Mouse (Mus musculus) 3134 (cell line): ENCODE measurements around the gene Olfr545.
A peak's percentile ranks its signal among the peaks of the same experiment; 100 is the strongest.
"Not testable (repeated sequence)": the region's sequence is repeated elsewhere in the genome, so short reads cannot be mapped to it uniquely, and the experiment has no call there.

Experiments
- DNase-seq: peaks from one replicate; pipeline ENCODE4 v3.0.0-alpha.2; 2011; ENCODE audit warnings: low spot score; ENCODE audit not compliant: insufficient read length; ENCODE audit errors: extremely low read depth

Gene Olfr545

DNA sequence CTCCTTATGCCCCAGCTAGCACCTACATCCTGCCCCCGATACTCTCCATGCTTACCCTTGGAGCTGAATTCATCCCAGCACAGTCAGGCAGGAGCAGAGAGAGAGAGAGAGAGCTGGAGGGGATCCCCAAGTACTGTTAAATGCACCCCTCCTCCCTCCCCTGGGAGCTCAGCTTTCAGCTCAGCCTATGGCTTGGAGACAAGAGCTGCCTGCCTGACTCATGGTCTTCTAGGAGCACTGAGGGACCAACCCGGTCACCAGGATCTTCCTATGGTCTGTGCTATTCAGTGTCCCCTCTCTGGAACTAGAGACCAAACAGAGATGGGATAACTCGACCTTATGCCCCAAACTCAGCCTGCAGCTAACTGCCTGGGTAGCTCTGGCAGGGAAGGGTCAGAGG is at the start of gene Olfr545:
Gene Olfr545 (minus strand): TSS at position 101 of the 400 bp plus-strand sequence.
- DNase-seq: no peak

DNA sequence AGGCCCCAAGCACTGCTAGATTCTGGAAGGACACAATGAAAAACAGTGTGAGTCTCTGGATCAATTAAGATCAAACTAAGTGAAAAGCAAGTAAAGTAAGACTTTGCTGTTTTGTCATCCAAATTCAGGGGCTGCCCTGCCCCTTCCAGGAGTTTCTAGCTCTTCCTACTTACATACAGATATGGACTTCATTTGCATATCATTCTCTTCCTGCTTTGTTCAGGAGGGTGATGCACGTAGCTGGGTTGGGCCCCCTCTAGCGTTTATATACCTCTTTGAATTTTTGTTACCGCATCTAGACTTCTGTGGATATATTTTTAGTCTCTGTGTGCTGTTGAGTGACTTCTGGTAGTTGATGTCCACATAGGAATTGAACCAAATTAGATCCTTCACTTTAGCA is 41.9 kb upstream of the Olfr545 start:
- no peak for DNase-seq

DNA sequence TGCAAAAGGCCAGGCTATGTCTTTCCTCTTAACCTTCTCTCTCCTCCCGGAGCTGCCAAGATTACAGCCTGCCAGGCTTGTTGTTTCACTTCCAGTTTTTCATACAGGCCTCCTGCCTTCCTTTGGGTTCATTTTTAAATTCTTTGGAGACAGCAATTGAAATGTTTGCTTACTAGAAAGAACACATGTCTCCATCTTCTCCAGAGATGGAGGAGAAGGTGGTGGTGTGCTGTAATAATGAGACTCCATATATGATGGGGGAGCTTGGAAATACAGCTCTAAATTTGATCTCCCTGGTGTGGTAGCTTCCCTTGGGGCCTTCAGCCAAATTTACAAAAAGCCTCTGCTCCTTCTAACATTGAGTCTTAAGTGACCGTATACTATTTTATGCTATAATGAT is 41.2 kb upstream of the Olfr545 start, which contains the start of gene Olfr548-ps1:
Gene Olfr548-ps1 (plus strand): TSS at position 301 of the 400 bp plus-strand sequence.
- DNase-seq: no peak

DNA sequence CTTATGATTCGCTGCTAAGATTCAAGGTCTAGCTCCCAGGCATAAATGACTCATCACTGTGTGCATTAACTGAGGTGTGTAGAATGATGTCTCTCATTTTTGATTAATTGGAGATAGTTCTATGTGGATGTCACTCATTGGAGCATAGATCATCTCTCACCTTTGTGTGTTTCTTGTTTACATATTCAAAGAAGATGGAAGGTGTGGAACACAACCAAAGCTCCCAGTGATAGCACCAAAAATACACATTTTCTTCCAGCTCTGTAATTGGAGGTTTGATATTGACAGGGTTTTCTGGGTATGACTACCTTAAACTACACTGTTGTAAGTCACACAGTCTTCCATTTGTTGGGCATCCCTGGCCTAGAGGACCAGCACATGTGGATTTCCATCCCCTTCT is 35.1 kb upstream of the Olfr545 start, which contains the start of gene Olfr547:
Gene Olfr547 (plus strand): TSS at position 301 of the 400 bp plus-strand sequence.
- no peak for DNase-seq

- DNase-seq: no peak
Observed at GRCm38 (mm10) chr7:102529052-102529451, 29.7 kb upstream of the Olfr545 start.

- DNase-seq: no peak
Observed at GRCm38 (mm10) chr7:102517051-102517335, 17.6 kb upstream of the Olfr545 start.

DNA sequence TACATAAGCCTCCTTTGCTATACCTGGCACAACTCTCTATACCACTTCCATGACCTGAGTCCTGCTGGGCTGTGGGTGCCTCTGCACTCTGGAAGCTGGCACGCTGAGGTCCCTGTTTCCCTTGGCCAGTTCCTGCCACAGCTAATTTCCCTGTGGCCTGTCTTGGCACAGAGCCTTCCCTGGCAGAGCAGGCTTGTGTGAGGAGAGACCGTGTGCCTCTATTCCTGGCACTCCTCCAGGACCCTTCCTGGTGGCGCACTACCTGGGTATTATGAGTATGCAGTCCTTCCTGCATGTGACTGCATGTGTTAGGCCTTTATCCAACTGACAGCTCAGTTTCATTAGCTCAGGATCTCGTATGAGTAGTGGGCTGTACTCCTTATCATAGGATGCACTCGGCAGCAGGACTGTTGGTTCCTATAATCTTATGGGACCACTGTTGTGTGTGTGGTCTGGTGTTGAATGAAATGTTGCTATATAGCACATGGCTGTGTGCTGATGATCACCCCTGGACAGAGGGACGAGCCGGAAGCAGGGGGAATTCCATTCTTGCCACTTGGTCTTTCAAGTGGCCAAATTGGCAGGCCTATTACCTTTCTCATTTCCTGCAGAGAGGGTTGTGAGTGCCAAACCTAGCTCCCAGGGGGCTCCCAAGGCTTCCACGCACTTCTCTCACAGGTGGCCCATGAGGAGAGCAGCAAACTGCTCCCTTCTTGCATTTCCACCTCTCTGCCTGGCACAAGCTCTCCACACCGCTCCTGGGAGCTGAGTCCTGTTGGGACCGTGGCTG is 17.1 kb upstream of the Olfr545 start:
- peak; percentile 52 for DNase-seq

- DNase-seq: no peak
Observed at GRCm38 (mm10) chr7:102514144-102514543, 14.8 kb upstream of the Olfr545 start.

GRCm38 (mm10) chr7:102512814-102513435 is 13.6 kb upstream of the Olfr545 start:
- peak; percentile 16 for DNase-seq

DNA sequence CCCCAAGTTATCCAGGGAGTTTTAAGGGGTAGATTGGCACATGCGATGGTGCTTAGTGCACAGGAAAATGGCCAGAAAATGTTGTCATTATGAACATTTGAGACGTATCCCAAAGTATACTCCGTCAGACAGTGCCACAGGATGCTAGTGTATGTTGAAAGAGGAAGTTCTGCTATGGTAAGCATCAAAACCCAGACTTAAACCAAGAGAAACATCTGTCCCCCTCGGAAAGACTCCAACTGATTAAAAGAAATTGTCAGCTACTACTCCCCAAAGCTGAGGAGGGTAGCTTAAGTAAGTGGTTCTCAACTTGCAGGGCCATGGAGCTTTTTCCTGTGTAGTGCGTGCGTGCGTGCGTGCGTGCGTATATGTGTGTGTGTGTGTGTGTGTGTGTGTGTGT is 12.6 kb upstream of the Olfr545 start:
- no peak for DNase-seq

DNA sequence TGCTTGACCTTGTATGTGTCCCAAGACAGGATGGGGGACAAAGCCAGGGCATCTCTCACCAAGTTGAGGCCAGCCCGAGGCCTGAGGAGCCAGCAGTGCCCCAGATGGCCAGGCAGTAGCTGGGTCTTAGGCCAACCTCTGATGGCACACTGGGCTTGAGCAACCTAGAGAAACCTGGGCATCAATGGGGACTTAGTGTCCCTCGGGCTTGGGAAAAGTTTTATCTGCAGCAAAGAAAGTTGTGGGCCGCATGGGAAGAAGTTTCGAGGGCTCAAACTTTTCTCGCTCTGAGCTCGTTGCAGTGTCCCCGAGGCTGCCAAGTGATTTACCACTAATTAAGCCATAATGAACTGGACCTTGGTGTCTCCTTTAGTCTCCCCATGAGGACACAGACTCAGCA is 10.4 kb upstream of the Olfr545 start:
- DNase-seq: no peak

- no peak for DNase-seq
Observed at GRCm38 (mm10) chr7:102508666-102509065, 9.3 kb upstream of the Olfr545 start.

DNA sequence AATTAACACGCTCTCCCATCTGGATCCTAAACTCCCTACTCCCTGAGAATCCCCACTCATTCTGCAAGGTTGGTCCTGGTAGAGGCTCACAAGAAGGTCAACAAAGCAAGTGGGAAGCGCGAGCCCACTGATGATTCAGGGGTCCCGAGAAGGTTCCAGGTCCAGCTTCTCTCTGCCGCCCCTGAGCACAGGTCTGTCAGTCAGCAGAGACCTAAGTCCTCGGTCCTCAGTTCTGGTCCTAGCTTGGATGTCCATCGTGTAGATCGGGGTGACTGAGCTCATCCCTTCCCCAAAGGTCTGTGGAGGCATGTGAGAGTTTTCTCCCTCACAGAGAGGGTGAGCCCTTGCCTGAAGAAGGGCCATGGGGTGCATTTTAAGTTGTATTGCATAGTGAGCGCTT is 8.7 kb upstream of the Olfr545 start:
- DNase-seq: peak; percentile 13

DNA sequence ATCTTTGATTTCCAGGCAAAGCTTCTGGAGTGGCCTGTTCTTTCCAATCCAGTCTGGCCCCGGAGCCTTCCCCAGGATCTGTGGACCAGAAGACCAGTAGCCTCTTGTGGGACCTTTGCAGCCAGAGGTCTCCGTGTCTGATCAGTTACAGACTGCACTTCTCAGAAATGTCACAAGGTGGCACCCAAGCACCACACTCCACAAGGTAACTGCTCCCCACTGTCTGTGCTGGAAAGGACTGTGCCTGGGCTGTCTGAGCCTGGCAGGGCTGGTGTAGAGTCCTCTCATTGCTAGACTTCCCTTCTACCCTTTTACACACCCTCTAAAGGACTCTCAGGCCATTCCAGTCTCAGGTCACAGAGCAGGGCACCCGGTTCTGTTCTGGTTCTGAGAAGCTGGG is 7.5 kb upstream of the Olfr545 start:
- DNase-seq: peak; percentile 21

GRCm38 (mm10) chr7:102501986-102502385 is 2.6 kb upstream of the Olfr545 start:
- DNase-seq: no peak

DNA sequence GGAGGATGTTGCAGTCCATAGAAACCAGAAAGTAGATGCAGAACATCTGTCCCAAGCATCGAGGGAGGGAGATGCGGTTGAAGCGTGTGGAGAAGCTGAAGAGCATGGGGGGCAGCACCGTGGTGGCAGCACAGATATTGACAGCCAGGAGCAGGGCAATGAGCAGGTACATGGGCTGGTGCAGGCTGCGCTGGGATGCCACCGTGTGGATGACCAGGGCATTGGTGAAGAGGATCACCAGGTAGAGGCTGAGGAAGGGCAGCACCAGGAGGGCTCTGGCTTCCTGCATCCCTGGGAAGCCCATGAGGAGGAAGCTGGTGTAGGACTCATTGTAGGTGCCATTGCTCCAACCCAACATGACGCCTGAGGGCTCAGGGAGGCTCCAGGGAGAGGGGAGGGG is 5.0 kb downstream of the Olfr545 start:
- not testable (repeated sequence) for DNase-seq

GRCm38 (mm10) chr7:102488161-102488560 is 11.2 kb downstream of the Olfr545 start, which contains the start of gene Olfr544:
Gene Olfr544, minus strand, starts transcription at chr7:102488313.
- DNase-seq: no peak

- DNase-seq: no peak
Observed at GRCm38 (mm10) chr7:102486105-102486504, 13.3 kb downstream of the Olfr545 start.

GRCm38 (mm10) chr7:102484766-102485165 is 14.6 kb downstream of the Olfr545 start:
- DNase-seq: not testable (repeated sequence)

GRCm38 (mm10) chr7:102483665-102484064 is 15.7 kb downstream of the Olfr545 start:
- DNase-seq: no peak

GRCm38 (mm10) chr7:102481579-102481978 is 17.8 kb downstream of the Olfr545 start, which contains the start of gene Olfr543:
Gene Olfr543, minus strand, starts transcription at chr7:102481679.
- DNase-seq: no peak

DNA sequence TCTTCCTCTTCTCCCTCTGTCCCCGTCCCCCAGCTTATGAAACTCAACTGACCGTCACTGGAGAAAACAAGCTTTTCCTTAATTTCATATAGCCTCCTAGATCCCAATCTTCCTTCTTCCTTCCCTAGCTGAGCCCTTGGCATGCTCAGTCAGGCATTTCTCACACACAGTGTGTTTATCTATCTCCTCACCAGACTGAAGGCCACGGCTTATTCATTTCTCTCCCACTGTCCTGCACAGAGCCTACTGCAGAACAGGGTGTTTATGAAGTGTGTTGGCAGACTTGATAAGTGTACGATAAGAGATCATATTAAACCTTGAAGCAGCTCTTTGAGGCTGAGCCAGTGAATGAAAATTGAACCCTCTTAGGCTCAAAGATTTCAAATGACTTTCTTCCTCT is 18.6 kb downstream of the Olfr545 start:
- DNase-seq: no peak
